Mouse (Mus musculus): Measurements from ENCODE around the gene Safb. TPM values are rescaled to one million over a fixed set of nuclear protein-coding genes. Genes with fewer than 3 reads are reported as not detected.
"Not testable (repeated sequence)": the region's sequence is repeated elsewhere in the genome, so short reads cannot be mapped to it uniquely, and the experiment has no call there.

The Safb gene
- polyA plus RNA-seq, 2 experiments = 22.1 to 47.3 TPM

- peaks cover 23 to 32% of the 10 kb centered on the region in 2 experiments for H3K4me1 ChIP-seq (replicated peaks; ENCODE audit: control insufficient read depth in 2 of 2, insufficient read depth in 2 of 2, low read length in 1 of 2)
These were observed 28.7 kb downstream of the Safb start, which contains the start of gene Rpl36 for GRCm38 (mm10) chr17:56613236-56613844. Gene Rpl36, plus strand, starts transcription at chr17:56613416.

GRCm38 (mm10) chr17:56613893-56614292 lies 29.3 kb downstream of the Safb start:
- H3K27me3 ChIP-seq (ENCODE audit: control insufficient read depth, insufficient read depth, low read length); ATAC-seq (ENCODE audit: insufficient read depth); DNase-seq (ENCODE audit: low read depth in 3 of 3, low spot score in 3 of 3); H3K9me3 ChIP-seq (ENCODE audit: control insufficient read depth, low read length): not testable (repeated sequence)
- H3K27ac ChIP-seq = peak overlapping the region; percentile 67
- peak overlapping the region; percentile 78 to 79 for H3K4me3 ChIP-seq (ENCODE audit: insufficient read depth in 1 of 2, low read depth in 2 of 2, low read length in 2 of 2)
- peaks cover 21 to 30% of the 10 kb centered on the region in 2 experiments for H3K4me1 ChIP-seq (replicated peaks; ENCODE audit: control insufficient read depth in 2 of 2, insufficient read depth in 2 of 2, low read length in 1 of 2)
- H3K4me2 ChIP-seq (ENCODE audit: low read depth) = peak overlapping the region; percentile 95
- peaks cover 37% of the 10 kb centered on the region for H3K36me3 ChIP-seq (replicated peaks; ENCODE audit: control insufficient read depth, insufficient read depth, low read depth)
- peak overlapping the region; percentile 91 for H3K9ac ChIP-seq (replicated peaks)
- WGBS (ENCODE audit: insufficient replicate concordance) = under 1% methylated on average over 26 of the region's 26 CpGs

More at GRCm38 (mm10) chr17:56613236-56613844, 28.7 kb downstream of the Safb start, which contains the start of gene Rpl36:
- peak; percentile 99 for TF ChIP-seq CTCF (IDR thresholded peaks at IDR 0.05; ENCODE audit: low read depth)
- TF ChIP-seq EP300 (IDR thresholded peaks at IDR 0.05; ENCODE audit: low read depth) = peak; percentile 42; the same call in 1 of the 2 replicates
- H3K4me3 ChIP-seq (ENCODE audit: insufficient read depth in 1 of 2, low read depth in 2 of 2, low read length in 2 of 2) = peak within 1 kb of the TSS; percentile 78 to 79
- H3K36me3 ChIP-seq (replicated peaks; ENCODE audit: control insufficient read depth, insufficient read depth, low read depth) = peaks cover 31% of the 10 kb centered on the region
- peak; percentile 44 for ATAC-seq (ENCODE audit: insufficient read depth)
- H3K27me3 ChIP-seq (ENCODE audit: control insufficient read depth, insufficient read depth, low read length) = no peaks in the 10 kb centered on the region
- H3K9me3 ChIP-seq (ENCODE audit: control insufficient read depth, low read length) = no peaks in the 10 kb centered on the region
- peak; percentile 71 to 80 (median 80) for DNase-seq (ENCODE audit: low read depth in 3 of 3, low spot score in 3 of 3)
- peak within 1 kb of the TSS; percentile 91 for H3K9ac ChIP-seq (replicated peaks)
- peak within 1 kb of the TSS; percentile 95 for H3K4me2 ChIP-seq (ENCODE audit: low read depth)
- WGBS (ENCODE audit: insufficient replicate concordance) = under 1% methylated on average over 52 of the region's 52 CpGs
- H3K27ac ChIP-seq = peak within 1 kb of the TSS; percentile 67

- no peak for DNase-seq (ENCODE audit: low read depth in 3 of 3, low spot score in 3 of 3)
- no peak for TF ChIP-seq CTCF (IDR thresholded peaks at IDR 0.05; ENCODE audit: low read depth)
- TF ChIP-seq EP300 (IDR thresholded peaks at IDR 0.05; ENCODE audit: low read depth) = no peak
- H3K36me3 ChIP-seq (replicated peaks; ENCODE audit: control insufficient read depth, insufficient read depth, low read depth) = peaks cover 42% of the 10 kb centered on the region
These were observed 29.9 kb downstream of the Safb start for GRCm38 (mm10) chr17:56614391-56615135.

DNA sequence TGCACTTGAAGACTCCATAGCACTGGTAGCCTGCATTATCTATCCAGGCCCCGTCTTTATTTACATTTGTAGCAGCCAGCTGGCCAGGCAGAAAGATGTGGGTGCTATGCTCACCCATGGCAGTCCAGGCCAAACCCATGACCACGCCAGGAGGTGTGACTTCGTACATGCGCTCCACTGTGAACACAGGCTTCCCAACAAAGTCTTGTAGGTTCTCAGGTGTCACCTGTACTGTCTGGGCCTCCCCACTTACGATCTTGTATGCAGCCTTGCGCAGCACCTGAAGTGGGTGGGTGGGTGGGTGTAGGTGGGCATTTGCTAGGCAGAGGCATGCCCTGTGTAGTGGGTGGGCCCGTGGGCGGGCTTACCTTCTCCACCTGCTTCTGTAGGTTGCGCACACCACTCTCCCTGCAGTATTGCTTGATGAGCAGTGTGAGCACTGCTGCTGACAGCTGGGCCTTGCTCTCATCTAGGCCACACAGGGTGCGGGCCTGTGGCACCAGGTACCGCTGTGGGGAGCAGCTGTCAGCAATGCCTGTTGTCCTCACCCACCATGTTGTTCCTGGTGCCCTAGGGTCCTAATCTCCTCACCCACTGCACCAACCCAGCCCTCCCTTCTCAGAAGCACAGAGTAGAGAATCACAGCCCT lies 30.6 kb downstream of the Safb start:
- no peak for ATAC-seq (ENCODE audit: insufficient read depth)
- no peak overlapping the region for H3K27ac ChIP-seq
- no peaks in the 10 kb centered on the region for H3K9me3 ChIP-seq (ENCODE audit: control insufficient read depth, low read length)
- H3K4me2 ChIP-seq (ENCODE audit: low read depth) = peak overlapping the region; percentile 95
- WGBS (ENCODE audit: insufficient replicate concordance) = 67% methylated on average over 11 of the region's 11 CpGs
- H3K36me3 ChIP-seq (replicated peaks; ENCODE audit: control insufficient read depth, insufficient read depth, low read depth) = peaks cover 49% of the 10 kb centered on the region
- DNase-seq (ENCODE audit: low read depth in 3 of 3, low spot score in 3 of 3) = no peak
- no peaks in the 10 kb centered on the region for H3K27me3 ChIP-seq (ENCODE audit: control insufficient read depth, insufficient read depth, low read length)
- H3K4me1 ChIP-seq (replicated peaks; ENCODE audit: control insufficient read depth in 2 of 2, insufficient read depth in 2 of 2, low read length in 1 of 2) = peaks cover 18 to 27% of the 10 kb centered on the region in 2 experiments
- H3K4me3 ChIP-seq (ENCODE audit: insufficient read depth in 1 of 2, low read depth in 2 of 2, low read length in 2 of 2) = peak overlapping the region in 1 of 2 experiments; percentile 79; a peak in 2 of 4 replicates
- no peak for TF ChIP-seq CTCF (IDR thresholded peaks at IDR 0.05; ENCODE audit: low read depth)
- TF ChIP-seq EP300 (IDR thresholded peaks at IDR 0.05; ENCODE audit: low read depth) = no peak
- H3K9ac ChIP-seq (replicated peaks) = peak overlapping the region; percentile 91

More at GRCm38 (mm10) chr17:56614391-56615135, 29.9 kb downstream of the Safb start:
- H3K27me3 ChIP-seq (ENCODE audit: control insufficient read depth, insufficient read depth, low read length) = no peaks in the 10 kb centered on the region
- H3K9ac ChIP-seq (replicated peaks) = peak overlapping the region; percentile 91
- no peaks in the 10 kb centered on the region for H3K9me3 ChIP-seq (ENCODE audit: control insufficient read depth, low read length)
- peak overlapping the region; percentile 33; the same call in 1 of the 2 replicates for H3K27ac ChIP-seq
- no peak for ATAC-seq (ENCODE audit: insufficient read depth)
- 19% methylated on average over 14 of the region's 14 CpGs for WGBS (ENCODE audit: insufficient replicate concordance)
- H3K4me1 ChIP-seq (replicated peaks; ENCODE audit: control insufficient read depth in 2 of 2, insufficient read depth in 2 of 2, low read length in 1 of 2) = peaks cover 21 to 30% of the 10 kb centered on the region in 2 experiments
- H3K4me2 ChIP-seq (ENCODE audit: low read depth) = peak overlapping the region; percentile 95
- H3K4me3 ChIP-seq (ENCODE audit: insufficient read depth in 1 of 2, low read depth in 2 of 2, low read length in 2 of 2) = peak overlapping the region; percentile 78 to 79

Data from liver, embryonic 14.5 days (tissue).